Mouse (Mus musculus): Measurements from ENCODE around the gene Tial1. TPM values are rescaled to one million over a fixed set of nuclear protein-coding genes. Genes with fewer than 3 reads are reported as not detected.

Tial1 gene
- polyA plus RNA-seq, 1 experiment from 2014 or later: 44.1 TPM

- peaks cover 19% of the 10 kb centered on the region for H3K27me3 ChIP-seq (ENCODE audit: control insufficient read depth, insufficient read depth, low read length)
- DNase-seq (no peak), ATAC-seq (ENCODE audit: low FRiP score, low TSS enrichment) (no peak)
- no peak overlapping the region for H3K9ac ChIP-seq (replicated peaks; ENCODE audit: low read length)
- no peaks in the 10 kb centered on the region for H3K9me3 ChIP-seq (ENCODE audit: control insufficient read depth, low read length)
- H3K27ac ChIP-seq (replicated peaks; ENCODE audit: low read depth, low read length): no peak overlapping the region
- H3K4me2 ChIP-seq (ENCODE audit: low read length): no peak overlapping the region
- 84% methylated on average over 3 of the region's 3 CpGs for WGBS
- no peaks in the 10 kb centered on the region for H3K4me1 ChIP-seq (ENCODE audit: control insufficient read depth, insufficient read depth, low read length)
- H3K36me3 ChIP-seq (ENCODE audit: control insufficient read depth, insufficient read depth, low read length): no peaks in the 10 kb centered on the region
- no peak overlapping the region for H3K4me3 ChIP-seq (replicated peaks; ENCODE audit: low read depth, low read length)
Observed at GRCm38 (mm10) chr7:128422491-128422890, 39.0 kb downstream of the Tial1 start.

GRCm38 (mm10) chr7:128421701-128422100 is 39.8 kb downstream of the Tial1 start:
- no peak for ATAC-seq (ENCODE audit: low FRiP score, low TSS enrichment)
- no peaks in the 10 kb centered on the region for H3K36me3 ChIP-seq (ENCODE audit: control insufficient read depth, insufficient read depth, low read length)
- no peak for DNase-seq
- no peaks in the 10 kb centered on the region for H3K4me1 ChIP-seq (ENCODE audit: control insufficient read depth, insufficient read depth, low read length)
- H3K27me3 ChIP-seq (ENCODE audit: control insufficient read depth, insufficient read depth, low read length): peaks cover 20% of the 10 kb centered on the region
- H3K9ac ChIP-seq (replicated peaks; ENCODE audit: low read length): no peak overlapping the region
- no peak overlapping the region for H3K4me3 ChIP-seq (replicated peaks; ENCODE audit: low read depth, low read length)
- WGBS: 88% methylated on average over 7 of the region's 7 CpGs
- H3K9me3 ChIP-seq (ENCODE audit: control insufficient read depth, low read length): no peaks in the 10 kb centered on the region
- no peak overlapping the region for H3K4me2 ChIP-seq (ENCODE audit: low read length)
- H3K27ac ChIP-seq (replicated peaks; ENCODE audit: low read depth, low read length): no peak overlapping the region

GRCm38 (mm10) chr7:128419690-128420089 is 41.8 kb downstream of the Tial1 start:
- Histone ChIP-seq H3K9me3 (ENCODE audit: control insufficient read depth, low read length) (no peaks in the 10 kb centered on the region), H3K27ac (replicated peaks; ENCODE audit: low read depth, low read length) (no peak overlapping the region), H3K27me3 (ENCODE audit: control insufficient read depth, insufficient read depth, low read length) (peaks cover 39% of the 10 kb centered on the region), H3K9ac (replicated peaks; ENCODE audit: low read length) (no peak overlapping the region), H3K4me1 (ENCODE audit: control insufficient read depth, insufficient read depth, low read length) (no peaks in the 10 kb centered on the region), H3K4me3 (replicated peaks; ENCODE audit: low read depth, low read length) (no peak overlapping the region), H3K36me3 (ENCODE audit: control insufficient read depth, insufficient read depth, low read length) (no peaks in the 10 kb centered on the region), H3K4me2 (ENCODE audit: low read length) (no peak overlapping the region)
- no peak for ATAC-seq (ENCODE audit: low FRiP score, low TSS enrichment)
- peak; percentile 20 for DNase-seq
- WGBS: 4% methylated on average over 9 of the region's 9 CpGs

- peak; percentile 67 for ATAC-seq (ENCODE audit: low FRiP score, low TSS enrichment)
- under 1% methylated on average over 97 of the region's 102 CpGs for WGBS
- peak within 1 kb of the TSS; percentile 62 for H3K9ac ChIP-seq (replicated peaks; ENCODE audit: low read length)
- H3K4me3 ChIP-seq (replicated peaks; ENCODE audit: low read depth, low read length): peak within 1 kb of the TSS; percentile 71
- no peaks in the 10 kb centered on the region for H3K9me3 ChIP-seq (ENCODE audit: control insufficient read depth, low read length)
- H3K27ac ChIP-seq (replicated peaks; ENCODE audit: low read depth, low read length): no peak within 1 kb of the TSS
- H3K4me2 ChIP-seq (ENCODE audit: low read length): peak within 1 kb of the TSS; percentile 96
- H3K4me1 ChIP-seq (ENCODE audit: control insufficient read depth, insufficient read depth, low read length): no peaks in the 10 kb centered on the region
- no peaks in the 10 kb centered on the region for H3K36me3 ChIP-seq (ENCODE audit: control insufficient read depth, insufficient read depth, low read length)
- H3K27me3 ChIP-seq (ENCODE audit: control insufficient read depth, insufficient read depth, low read length): peaks cover 39% of the 10 kb centered on the region
- peak; percentile 78 for DNase-seq
Observed at GRCm38 (mm10) chr7:128417930-128418779, 43.4 kb downstream of the Tial1 start, which contains the start of gene Rgs10. Rgs10 (minus strand) TSS chr7:128418758.

GRCm38 (mm10) chr7:128417226-128417929 is 44.1 kb downstream of the Tial1 start:
- H3K4me1 ChIP-seq (ENCODE audit: control insufficient read depth, insufficient read depth, low read length): no peaks in the 10 kb centered on the region
- peaks cover 39% of the 10 kb centered on the region for H3K27me3 ChIP-seq (ENCODE audit: control insufficient read depth, insufficient read depth, low read length)
- H3K9me3 ChIP-seq (ENCODE audit: control insufficient read depth, low read length): no peaks in the 10 kb centered on the region
- H3K4me2 ChIP-seq (ENCODE audit: low read length): peak overlapping the region; percentile 96
- peak; percentile 64 for DNase-seq
- peak; percentile 2; the same call in 1 of the 2 replicates for ATAC-seq (ENCODE audit: low FRiP score, low TSS enrichment)
- H3K27ac ChIP-seq (replicated peaks; ENCODE audit: low read depth, low read length): no peak overlapping the region
- no peaks in the 10 kb centered on the region for H3K36me3 ChIP-seq (ENCODE audit: control insufficient read depth, insufficient read depth, low read length)
- peak overlapping the region; percentile 71 for H3K4me3 ChIP-seq (replicated peaks; ENCODE audit: low read depth, low read length)
- 3% methylated on average over 32 of the region's 32 CpGs for WGBS
- peak overlapping the region; percentile 62 for H3K9ac ChIP-seq (replicated peaks; ENCODE audit: low read length)

GRCm38 (mm10) chr7:128416664-128417063 is 44.9 kb downstream of the Tial1 start:
- DNase-seq: no peak
- ATAC-seq (ENCODE audit: low FRiP score, low TSS enrichment): no peak
- Histone ChIP-seq H3K4me3 (replicated peaks; ENCODE audit: low read depth, low read length) (peak overlapping the region; percentile 71), H3K9ac (replicated peaks; ENCODE audit: low read length) (no peak overlapping the region; the same call in 1 of the 2 replicates), H3K36me3 (ENCODE audit: control insufficient read depth, insufficient read depth, low read length) (no peaks in the 10 kb centered on the region), H3K27ac (replicated peaks; ENCODE audit: low read depth, low read length) (no peak overlapping the region), H3K4me2 (ENCODE audit: low read length) (peak overlapping the region; percentile 96), H3K4me1 (ENCODE audit: control insufficient read depth, insufficient read depth, low read length) (no peaks in the 10 kb centered on the region), H3K9me3 (ENCODE audit: control insufficient read depth, low read length) (no peaks in the 10 kb centered on the region), H3K27me3 (ENCODE audit: control insufficient read depth, insufficient read depth, low read length) (peaks cover 39% of the 10 kb centered on the region)
- WGBS: 48% methylated on average over 6 of the region's 6 CpGs

- H3K4me3 ChIP-seq (replicated peaks; ENCODE audit: low read depth, low read length): no peak overlapping the region
- ATAC-seq (ENCODE audit: low FRiP score, low TSS enrichment) (no peak), DNase-seq (no peak)
- WGBS: 57% methylated on average over 8 of the region's 8 CpGs
- H3K9ac ChIP-seq (replicated peaks; ENCODE audit: low read length): no peak overlapping the region
- no peak overlapping the region for H3K27ac ChIP-seq (replicated peaks; ENCODE audit: low read depth, low read length)
- H3K4me2 ChIP-seq (ENCODE audit: low read length): no peak overlapping the region
- peaks cover 28% of the 10 kb centered on the region for H3K27me3 ChIP-seq (ENCODE audit: control insufficient read depth, insufficient read depth, low read length)
- no peaks in the 10 kb centered on the region for H3K4me1 ChIP-seq (ENCODE audit: control insufficient read depth, insufficient read depth, low read length)
- no peaks in the 10 kb centered on the region for H3K9me3 ChIP-seq (ENCODE audit: control insufficient read depth, low read length)
- no peaks in the 10 kb centered on the region for H3K36me3 ChIP-seq (ENCODE audit: control insufficient read depth, insufficient read depth, low read length)
Observed at GRCm38 (mm10) chr7:128414433-128414832, 47.1 kb downstream of the Tial1 start.

- H3K36me3 ChIP-seq (ENCODE audit: control insufficient read depth, insufficient read depth, low read length): no peaks in the 10 kb centered on the region
- WGBS: 61% methylated on average over 10 of the region's 10 CpGs
- DNase-seq (no peak), ATAC-seq (ENCODE audit: low FRiP score, low TSS enrichment) (no peak)
- no peak overlapping the region for H3K4me2 ChIP-seq (ENCODE audit: low read length)
- H3K27ac ChIP-seq (replicated peaks; ENCODE audit: low read depth, low read length): no peak overlapping the region
- peaks cover 20% of the 10 kb centered on the region; the same call in 1 of the 2 replicates for H3K27me3 ChIP-seq (ENCODE audit: control insufficient read depth, insufficient read depth, low read length)
- H3K4me1 ChIP-seq (ENCODE audit: control insufficient read depth, insufficient read depth, low read length): no peaks in the 10 kb centered on the region
- no peak overlapping the region for H3K4me3 ChIP-seq (replicated peaks; ENCODE audit: low read depth, low read length)
- H3K9ac ChIP-seq (replicated peaks; ENCODE audit: low read length): no peak overlapping the region
- H3K9me3 ChIP-seq (ENCODE audit: control insufficient read depth, low read length): no peaks in the 10 kb centered on the region; the same call in 1 of the 2 replicates
Observed at GRCm38 (mm10) chr7:128412071-128412833, 49.3 kb downstream of the Tial1 start.
